Mouse (Mus musculus) CH12F3 (cell line): Measurements from ENCODE around the gene 1600014C10Rik.

Experiments used
- in situ Hi-C: fragments of 300-500 bp; cut with MboI; formaldehyde crosslinking; loops from 2 replicates; pipeline ENCODE4 v1.14.3; 2020; ENCODE audit warnings: low sequenced_read_pairs

The 1600014C10Rik gene

GRCm38 (mm10) chr7:38182962-38183687 is at the start of gene 1600014C10Rik:
Gene 1600014C10Rik (plus strand): TSS chr7:38183217.
- in situ Hi-C loops, result no loop called here

DNA sequence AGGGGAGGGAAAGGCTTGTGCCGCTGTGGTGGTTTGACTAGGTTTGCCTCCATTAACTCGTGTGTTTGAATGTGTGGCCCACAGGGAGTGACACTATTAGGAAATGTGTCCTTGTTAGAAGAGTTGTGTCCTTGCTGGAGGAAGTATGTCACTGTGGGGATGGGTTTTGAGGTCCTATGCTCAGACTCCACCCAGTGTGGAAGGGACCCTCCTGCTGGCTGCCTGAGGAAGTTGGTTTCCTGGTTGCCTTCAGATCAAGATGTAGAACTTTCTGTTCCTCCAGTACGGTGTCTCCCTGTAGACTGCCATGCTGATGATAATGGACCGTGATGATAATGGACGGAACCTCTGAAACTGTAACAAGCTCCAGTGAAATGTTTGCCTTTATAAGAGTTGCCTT is 48.5 kb upstream of the 1600014C10Rik start:
- in situ Hi-C loops, result no loop called here

GRCm38 (mm10) chr7:38140324-38140723 is 42.7 kb upstream of the 1600014C10Rik start:
- in situ Hi-C loops, result no loop called here

DNA sequence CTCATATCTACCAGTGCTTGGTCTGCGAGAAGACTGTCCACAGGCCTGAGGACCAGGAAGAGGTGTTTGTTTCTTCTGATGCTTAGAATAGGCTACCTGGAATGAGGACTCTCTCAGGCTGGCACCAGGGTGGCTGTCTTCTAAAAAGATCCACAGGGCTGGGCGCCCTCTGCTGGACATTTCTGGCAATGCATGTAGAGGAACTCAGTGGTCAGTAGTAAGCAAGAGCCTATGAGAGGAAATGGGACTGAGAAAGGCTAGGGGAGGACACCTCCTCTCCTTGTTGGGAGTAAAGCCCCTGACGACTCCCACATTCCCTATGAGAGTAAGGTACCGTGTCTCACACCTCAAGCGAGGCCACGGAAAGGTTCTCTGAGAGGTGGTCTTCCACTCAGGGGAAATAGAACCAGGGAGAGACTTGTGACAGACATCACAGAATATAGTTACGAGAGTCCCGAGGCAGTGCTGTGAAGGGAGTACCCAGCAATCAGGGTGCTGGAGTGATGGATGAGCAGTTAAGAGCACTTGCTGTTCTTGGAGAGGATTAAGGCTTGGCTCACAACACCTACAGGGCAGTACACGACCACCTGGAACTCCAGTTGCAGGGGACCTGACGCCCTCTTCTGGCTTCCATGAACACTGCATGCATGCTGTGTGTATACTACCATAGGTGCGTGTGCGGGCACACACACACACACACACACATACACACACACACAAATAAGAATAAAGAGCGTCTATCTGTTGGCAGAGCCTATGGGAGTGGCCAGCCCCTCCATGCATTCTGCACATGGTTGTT is 41.1 kb upstream of the 1600014C10Rik start:
- in situ Hi-C loops, result no loop called here

GRCm38 (mm10) chr7:38147477-38147876 is 35.5 kb upstream of the 1600014C10Rik start:
- in situ Hi-C loops, result no loop called here

DNA sequence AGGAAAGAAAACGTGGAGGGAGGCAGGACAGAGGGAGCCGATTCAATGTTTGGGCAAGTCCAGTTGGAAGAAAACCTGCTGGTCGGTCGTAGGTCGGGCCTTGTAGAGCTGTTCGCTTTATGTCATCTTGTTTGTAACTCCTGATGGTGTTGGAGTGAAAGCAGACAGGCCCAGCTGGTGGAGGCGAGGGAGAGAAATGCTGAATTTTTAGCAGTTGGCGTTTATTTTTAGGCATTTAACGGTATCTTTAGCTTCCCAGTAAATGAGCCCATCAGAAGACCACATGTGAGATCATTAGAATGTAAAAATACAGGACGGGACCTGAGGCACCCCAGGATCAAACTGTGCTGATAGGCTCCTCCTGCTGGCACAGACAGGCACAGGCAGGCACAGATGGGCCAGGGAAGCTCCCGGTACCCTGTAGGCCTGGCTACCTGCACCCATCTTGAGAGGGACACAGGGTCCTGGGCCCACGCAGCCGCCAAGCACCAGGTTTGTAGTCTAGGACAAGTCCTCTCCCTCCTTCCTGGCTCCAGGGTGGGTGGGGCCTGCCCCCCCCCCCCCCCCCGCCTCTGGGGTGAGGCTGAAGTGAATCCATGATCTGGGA is 31.2 kb upstream of the 1600014C10Rik start:
- in situ Hi-C loops, result no loop called here

DNA sequence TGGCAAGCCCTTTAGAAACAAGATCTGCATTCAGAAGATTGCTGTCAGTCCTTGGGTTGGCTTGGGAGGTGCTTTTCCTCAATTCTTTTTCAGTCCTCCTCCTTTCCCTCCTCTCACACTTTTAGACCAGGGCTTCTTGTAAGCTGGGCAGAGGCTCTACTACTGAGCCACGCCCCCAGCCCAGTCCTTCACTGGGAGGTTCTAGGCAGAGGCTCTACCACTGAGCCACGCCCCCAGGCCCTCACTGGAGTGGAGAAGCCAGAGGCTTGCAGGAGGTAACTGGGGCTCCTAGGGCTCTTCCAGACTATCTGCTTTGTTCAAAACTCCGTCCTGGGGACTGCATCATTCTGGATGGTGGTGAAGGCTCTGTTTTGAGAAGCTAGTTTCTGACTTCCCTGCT is 30.4 kb upstream of the 1600014C10Rik start:
- in situ Hi-C loops, result no loop called here

DNA sequence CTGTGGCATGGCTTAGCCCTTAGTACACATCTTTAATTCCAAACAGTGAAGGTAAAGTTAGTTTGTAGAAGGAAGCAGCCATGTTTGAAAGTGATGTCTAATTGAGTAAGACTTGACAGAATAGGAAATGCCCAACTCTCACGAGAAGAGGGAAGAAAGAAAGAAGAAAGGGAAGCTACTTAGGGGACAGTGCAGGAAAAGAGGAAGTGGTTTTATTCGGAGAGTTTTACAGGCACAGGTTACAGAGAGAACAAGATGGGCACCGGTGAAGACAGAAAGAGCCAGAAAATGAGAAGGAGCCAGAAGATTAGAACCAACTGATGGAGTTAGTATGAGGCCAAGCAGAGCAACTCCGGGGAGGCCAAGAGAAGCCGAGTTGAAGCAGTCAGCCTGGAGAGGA is 27.2 kb upstream of the 1600014C10Rik start:
- in situ Hi-C loops, result no loop called here

GRCm38 (mm10) chr7:38158764-38159458 is 24.1 kb upstream of the 1600014C10Rik start:
- in situ Hi-C loops, result no loop called here

GRCm38 (mm10) chr7:38161438-38161837 is 21.6 kb upstream of the 1600014C10Rik start:
- in situ Hi-C loops, result no loop called here

DNA sequence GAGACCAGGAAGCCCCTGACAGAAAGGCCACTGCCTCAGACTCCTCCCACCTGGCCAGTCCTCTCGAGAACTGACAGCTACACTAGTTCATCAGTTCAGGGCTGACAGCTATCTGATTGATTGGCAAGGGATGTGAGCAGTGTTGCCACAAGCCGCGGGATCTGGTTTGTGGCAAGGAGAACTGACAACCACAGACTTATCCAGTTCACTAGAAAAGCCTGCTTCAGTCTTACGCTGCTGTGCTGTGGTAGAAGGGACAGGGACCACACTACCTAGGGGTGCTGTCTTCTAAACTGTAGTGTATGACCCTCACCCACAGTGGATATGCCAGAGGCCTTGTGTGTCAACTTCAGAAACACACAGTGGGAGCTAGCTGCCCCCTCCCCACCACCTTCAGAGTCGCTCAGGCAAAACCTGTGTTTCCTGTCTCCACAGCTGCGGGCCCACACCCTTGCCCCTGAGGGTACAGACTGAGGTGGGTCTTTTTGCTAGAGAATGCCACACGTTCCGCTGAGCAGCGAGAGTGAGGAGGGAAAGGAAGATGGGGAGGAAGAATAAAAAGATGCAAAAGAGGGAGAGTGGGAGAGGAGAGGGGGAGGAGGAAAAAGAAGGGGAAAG is 19.5 kb upstream of the 1600014C10Rik start:
- in situ Hi-C loops, result no loop called here

- in situ Hi-C loops, result no loop called here
Observed at GRCm38 (mm10) chr7:38166930-38167645, 15.9 kb upstream of the 1600014C10Rik start.

DNA sequence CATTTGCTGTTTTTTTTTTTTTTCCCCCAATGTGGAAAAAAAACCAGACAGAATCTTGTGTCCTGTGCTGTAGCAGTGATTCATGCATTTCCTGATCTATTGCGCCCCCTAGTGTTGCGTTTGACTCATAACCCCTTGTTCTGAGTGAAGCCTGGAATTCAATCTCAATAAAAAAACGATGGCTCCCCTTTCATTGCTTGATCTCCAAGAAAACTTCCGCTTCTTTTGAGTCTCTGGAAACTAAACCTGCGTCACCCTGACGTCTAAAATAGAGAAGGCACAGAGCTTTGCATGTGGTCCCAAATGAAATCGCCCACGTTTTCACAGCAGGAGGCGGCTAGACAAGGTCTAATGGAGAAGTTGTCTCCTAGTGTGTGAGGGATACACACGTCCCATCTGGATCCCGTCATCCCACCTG is 15.3 kb upstream of the 1600014C10Rik start:
- in situ Hi-C loops, result no loop called here

GRCm38 (mm10) chr7:38173871-38174270 is 9.1 kb upstream of the 1600014C10Rik start:
- in situ Hi-C loops, result no loop called here

DNA sequence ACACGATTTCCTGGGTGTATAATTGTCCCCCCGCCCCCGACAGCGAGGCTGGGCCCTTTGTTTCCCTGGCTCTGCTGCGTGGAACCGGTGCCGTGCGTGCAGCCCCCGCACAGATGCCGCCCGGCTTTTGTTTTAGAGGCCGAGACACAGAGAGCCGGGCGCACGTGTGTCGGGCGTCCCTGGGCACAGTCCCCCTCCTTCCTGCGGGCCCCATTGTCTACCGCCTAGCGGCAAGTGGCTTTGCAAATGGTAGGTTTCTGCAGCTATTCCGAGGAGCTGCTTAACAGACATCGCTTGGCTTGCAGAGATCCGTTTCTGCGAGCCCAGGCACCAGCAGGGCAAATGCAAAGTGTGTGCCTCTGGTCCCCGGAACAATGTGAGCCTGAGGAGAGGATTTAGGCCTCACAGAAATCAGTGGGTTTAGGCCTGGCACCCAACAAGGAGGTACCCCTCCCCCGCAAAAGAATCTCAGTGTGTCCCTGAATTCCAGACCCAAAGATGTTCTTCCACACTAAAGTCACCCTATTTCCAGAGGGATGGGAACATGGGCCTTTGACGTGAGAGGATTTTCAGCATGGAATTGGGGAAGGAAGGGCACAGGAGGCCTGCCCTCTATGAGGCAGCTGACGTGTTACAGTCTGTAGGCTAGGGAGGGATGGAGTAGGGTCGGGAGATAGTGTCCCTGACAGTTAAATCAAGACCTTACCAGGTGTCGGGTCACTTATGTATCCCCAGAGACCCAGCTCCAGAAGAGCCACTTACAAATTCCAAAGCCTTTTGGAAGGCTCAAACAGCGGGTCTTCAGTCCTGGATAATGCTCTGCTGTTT is 8.5 kb upstream of the 1600014C10Rik start:
- in situ Hi-C loops, result no loop called here

DNA sequence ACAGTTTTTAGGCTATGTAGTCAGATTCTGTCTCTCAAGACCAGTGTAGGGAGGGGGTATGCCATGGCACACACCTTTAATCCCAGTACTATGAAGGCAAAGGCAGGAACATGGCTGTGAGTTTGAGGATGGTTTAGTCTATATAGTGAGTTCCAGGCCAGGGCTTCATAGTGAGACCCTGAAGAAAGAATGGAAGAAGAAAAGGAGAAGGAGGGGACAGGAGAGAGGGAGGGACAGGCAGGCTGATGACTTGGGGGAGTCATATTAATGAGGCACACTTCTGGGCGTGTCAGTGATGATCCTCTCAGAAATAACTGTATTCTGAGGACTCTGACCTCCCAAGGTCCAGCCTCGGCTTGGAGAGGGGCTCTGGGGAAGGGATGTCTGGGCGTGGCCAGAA is 7.0 kb upstream of the 1600014C10Rik start:
- in situ Hi-C loops, result no loop called here

DNA sequence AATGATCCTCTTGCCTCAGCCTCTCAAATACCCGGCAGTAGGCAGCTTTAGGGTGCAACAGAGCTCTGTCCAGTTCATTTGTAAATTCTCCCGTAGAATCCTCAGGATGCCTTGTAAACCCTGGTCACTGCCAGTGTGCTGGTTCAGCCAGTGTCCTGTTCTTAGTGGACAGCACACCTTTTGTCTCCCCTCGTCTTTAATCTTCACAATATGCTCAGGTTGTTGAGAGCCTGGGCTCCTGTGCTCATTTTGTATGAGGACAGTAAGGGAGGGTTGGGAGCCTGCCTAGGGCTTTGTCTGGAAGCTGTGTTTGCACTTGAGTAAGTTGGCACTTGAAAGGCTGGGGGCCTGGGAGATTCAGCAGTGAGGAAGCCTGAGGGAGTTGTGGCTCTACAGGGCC is 3.1 kb upstream of the 1600014C10Rik start:
- in situ Hi-C loops, result no loop called here

- in situ Hi-C loops, result no loop called here
Observed at GRCm38 (mm10) chr7:38181366-38181765, 1.7 kb upstream of the 1600014C10Rik start.

DNA sequence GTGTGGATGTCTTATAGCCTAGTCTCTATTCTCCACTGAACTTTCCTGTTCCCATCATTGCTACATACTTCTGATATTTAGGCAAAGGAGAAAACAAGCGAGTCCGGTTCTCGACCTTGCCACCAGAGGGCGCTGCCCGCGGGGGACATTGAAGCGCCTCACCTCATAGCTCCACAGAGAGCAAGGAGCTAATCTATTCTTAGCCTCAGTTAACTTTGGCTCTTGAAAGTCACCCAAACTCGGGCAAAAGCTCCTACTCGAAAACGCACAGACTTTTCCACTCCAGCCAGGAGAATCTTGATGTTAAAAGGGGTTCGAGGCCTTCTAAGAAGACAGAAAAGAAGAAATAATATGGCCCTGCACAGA is 438 bp upstream of the 1600014C10Rik start:
- in situ Hi-C loops, result no loop called here
